Mouse (Mus musculus) cerebellum, adult (tissue): Measurements from ENCODE around the gene Tbc1d22b.
"Not testable (repeated sequence)": the region's sequence is repeated elsewhere in the genome, so short reads cannot be mapped to it uniquely, and the experiment has no call there.

Experiments used
- ATAC-seq: cut with Nextera tagmentation; 2 replicates; pipeline ENCODE4 v1.9.2; 2017; ENCODE audit warnings: mild to moderate bottlenecking, moderate library complexity, mixed read lengths; ENCODE audit not compliant: insufficient number of reproducible peaks, low FRiP score, low TSS enrichment

The Tbc1d22b gene

DNA sequence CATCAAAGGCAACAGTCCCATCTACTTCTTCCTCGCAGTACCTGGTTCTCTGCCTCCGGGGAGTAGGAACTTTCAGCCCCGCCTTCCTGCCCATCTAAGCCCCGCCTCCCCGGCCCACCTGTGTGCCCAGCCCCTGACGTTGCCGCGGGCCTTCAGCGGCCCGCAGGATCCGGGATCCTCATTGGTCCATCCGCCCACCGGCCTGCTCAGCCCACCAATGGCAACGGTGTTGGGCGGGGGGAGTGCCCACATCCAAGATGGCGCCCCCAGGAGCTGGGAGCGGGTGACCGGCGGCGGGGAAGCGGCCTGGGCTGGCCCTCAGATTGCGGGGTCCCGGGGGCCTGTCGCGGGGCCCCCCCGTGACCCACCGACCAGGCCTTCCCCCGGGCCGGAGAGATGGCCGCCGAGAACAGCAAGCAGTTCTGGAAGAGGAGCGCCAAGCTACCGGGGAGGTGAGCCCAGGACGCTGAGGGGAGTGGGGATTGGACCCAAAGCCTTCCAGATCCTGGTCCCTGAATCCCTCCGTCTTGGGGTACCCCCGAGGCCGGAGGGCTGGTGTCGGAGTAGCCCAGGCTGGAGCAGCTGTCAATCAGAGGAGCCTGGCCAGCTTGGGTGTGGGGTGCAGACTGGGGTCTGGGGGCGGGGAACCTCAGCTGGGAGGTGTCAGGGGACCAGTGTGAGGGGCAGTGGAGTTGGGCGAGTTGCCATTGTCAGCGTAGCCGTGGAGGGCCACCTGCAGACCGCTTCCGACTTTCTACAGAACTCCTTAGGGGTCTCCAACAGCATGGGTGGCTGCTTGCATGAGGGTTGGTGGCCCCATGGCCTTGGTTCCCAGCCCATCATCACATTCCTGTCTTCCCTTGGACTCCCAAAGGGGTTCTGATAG is at the start of gene Tbc1d22b, which contains the start of gene Gm17657:
Tbc1d22b (plus strand) TSS at position 243 of the 886 bp plus-strand sequence.
Gm17657 (minus strand) TSS at position 96 of the 886 bp plus-strand sequence.
- ATAC-seq: peak; percentile 99

DNA sequence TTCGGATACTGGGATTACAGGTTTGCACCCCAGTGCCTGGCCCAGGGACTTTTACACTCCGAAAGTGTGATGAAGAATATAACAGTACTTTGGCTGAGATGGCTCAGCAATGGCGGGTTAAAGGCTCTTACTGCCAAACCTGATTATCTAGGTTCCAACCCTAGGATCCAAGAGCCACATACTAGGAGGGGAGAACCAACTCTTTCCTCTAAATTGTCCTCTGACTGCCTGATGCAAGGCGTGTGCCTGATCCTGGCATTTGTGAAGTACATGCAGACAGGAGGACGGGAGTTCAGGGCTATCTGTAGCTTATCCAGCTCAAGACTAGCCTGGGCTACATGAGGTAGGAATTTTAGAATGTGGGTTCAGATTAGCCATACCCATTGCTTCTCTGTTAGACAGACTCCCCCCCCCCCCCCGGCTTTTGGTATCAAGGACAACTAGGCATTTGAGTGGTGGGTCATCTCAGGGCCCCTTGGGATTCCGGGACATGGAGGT is 49.3 kb upstream of the Tbc1d22b start:
- no peak for ATAC-seq

DNA sequence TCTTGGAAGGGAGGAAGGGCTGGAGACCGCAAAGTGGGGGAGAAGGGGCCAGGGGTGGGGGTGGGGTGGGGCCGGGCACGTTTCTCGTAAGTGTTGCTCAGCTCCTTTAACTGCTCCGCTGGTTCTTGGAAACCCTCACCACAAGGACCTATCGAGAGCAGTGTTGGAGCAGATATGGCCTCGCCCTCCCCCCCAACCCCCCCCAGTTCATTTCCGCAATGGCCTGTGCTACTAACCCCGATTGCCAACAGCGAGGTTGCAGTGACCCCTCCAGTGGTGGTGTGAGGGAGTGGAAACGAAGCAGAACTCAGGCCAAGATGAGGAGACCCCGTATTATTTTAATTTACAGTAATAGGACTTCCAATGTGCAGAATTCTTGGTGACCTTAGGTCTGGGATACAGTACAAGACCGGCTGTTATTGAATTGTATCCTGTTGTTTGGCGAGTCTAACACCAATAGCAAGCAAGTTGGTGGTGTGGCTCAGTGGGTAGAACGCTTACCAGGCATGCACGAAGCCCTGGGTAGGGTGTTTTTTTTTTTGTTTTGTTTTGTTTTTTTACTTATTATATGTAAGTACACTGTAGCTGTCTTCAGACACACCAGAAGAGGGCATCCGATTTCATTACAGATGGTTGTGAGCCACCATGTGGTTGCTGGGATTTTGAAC is 48.6 kb upstream of the Tbc1d22b start:
- ATAC-seq: no peak

DNA sequence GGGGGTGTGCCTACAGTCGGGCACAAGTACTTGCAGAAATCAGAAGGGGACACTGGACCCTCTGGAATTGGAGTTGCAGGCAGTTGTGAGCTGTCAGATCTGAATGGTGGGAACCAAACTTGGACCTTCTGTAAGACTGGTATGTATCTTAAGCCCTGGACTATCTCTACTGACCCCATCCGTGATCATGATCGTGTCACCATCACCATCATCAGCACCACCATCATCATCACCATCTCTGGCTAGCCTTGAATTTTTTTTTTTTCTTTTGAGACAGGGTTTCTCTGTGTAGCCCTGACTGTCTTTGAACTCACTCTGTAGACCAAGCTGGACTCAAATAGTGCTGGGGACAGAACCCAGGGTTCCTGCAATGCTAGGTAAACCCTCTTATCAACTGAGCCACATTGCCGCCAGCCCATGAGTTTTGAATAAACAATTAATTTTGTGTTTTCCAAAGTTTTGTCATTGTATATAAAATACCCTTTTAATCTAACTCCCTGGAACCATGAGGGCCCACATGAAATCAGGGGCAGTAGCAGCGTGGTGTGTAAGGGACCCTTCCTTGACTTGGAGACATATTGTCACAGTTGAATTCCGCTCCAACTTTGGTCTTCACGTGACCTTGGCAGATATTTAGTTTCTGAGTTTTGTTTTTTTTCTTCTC is 47.4 kb upstream of the Tbc1d22b start:
- no peak for ATAC-seq

DNA sequence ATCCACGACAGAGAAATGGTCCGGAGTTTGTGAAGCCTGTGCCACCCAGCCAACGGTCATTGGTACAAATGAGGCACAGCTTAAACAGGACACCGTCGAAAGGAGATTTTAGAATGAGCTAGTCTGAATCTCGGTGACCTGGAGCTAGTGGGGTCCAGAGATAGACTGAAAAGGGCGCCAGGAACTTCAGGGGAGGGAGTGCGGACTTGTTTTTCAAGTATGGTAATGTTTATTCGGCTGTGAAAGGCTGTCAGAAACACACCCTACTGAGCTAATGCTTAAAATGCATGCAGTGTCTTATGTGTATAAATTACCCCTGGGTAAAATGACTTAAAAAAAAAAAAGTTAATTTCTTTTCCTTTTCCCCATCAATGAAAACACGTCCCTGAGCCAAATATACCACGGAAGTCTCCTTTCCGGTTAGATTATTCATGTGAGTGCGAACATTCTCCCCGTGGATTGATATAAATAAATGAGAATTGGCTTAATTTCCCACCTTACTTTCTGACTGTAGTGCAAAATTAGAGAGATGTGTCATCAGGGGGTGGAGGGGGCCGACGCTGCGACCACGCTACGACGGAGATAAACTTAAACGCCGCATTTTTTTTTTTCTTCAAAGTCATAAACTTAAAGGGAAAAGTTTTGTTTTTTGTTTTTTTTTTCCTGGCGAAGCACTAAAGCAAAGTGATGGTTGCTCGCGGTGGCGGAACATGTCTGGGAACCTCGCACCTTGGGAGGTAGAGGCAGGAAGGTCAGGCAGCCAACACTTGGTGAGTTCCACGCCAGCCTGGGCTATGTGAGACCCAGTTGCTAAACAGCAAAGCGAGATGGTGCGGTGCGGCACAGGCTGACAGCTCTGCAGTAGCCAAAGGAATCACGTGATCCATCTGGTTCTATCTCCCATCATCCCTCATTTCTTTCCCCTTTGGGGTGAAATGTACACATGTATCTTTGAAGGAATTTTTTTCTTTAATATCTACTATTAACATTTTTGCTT is 46.6 kb upstream of the Tbc1d22b start:
- ATAC-seq: no peak

DNA sequence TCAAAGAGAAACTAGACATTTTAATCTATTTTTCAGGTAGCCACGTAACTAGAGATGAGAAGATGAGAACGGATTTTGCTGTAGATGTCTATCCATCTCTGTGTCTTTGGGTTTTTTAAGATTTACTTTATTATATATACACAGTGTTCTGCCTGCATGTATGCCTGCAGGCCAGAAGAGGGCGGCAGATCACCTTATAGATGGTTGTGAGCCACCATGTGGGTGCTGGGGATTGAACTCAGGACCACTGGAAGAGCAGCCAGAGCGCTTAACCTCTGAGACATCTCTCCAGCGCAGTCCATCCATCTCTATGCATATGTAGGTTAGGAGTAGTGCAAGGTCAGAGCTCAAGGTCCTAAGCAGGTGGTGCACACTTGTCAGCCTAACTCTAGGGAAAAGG is 45.9 kb upstream of the Tbc1d22b start:
- no peak for ATAC-seq

DNA sequence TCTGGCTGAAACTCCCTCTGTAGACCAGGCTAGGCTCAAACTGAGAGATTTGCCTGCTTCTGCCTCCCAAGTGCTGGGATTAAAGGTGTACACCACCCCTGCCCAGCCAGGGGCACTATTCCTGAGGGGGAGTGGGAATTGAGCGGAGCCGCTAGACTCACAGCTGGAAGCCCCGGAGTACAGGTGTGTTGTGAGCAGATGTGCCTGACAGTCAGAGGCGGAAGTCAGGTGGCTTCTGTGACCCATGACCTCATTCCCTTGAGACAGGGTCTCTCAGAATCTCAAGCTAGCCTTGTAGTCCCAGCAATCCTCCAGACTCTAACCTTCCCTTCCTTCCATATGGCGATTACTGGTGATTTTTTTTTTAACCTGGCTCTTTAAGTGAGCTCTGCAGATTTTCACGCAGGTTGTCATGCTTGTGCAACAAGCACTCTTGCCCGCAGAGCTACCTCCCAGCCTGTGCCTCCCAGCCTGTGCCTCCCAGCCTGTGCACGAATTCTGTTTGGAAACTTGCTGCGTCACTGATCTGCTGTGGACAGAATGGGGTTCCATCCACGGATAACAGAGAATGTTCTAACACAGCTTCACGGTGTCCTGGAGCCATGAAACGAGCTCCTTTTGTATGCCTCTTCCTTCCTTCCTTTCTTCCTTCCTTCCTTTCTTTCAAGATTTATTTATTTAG is 40.5 kb upstream of the Tbc1d22b start:
- no peak for ATAC-seq

GRCm38 (mm10) chr17:29510691-29511090 is 38.9 kb upstream of the Tbc1d22b start:
- ATAC-seq: no peak

DNA sequence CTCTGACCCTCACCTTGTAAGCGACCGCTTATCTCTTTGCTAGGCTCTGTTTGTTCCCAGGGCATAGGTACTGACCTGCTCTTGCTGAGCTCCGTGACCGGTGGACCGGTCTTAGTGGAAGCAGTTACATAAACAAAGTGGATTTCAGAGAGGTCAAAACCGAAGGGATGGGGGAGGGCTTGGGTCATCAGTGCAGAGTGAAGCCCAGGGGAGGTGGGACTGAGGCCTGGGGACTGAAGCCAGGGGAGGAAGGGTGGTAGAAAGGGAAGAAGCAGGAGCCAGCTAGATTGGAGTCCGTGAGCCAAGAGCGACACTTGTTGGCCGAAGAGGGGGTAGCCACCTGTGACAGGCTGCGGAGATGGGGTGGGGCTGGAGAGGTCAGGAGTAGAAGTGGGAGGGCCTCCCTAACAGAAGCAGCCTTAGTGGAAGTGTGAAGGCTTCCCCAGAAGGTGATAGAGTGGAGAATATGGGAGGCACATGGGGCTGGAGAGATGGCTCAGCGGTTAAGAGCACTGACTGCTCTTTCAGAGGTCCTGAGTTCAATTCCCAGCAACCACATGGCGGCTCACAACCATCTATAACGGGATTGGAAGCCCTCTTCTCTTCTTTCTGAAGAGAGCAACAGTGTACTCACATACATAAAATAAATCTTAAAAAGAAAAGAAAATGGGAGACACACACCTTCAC is 36.4 kb upstream of the Tbc1d22b start:
- ATAC-seq: no peak

DNA sequence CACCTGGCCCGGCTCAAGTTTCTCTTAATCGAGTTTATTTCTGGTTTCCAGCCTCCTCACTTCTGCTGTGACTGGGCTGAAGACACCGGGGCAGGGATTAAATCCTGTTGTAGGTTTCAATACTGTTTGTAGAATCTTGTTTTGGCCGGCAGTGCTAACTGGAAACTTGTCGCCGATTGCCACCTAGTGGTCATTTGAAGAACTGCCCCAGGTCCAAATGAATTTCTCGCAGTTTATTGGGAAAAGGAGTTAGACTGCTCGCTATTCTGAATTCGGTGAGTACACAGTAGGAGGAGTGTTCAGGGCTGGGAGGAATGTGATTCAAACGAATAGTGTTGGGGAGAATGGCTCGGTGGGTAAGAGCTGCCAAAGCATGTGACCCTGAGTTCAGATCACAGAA is 35.1 kb upstream of the Tbc1d22b start:
- ATAC-seq: peak; percentile 56; the same call in 1 of the 2 replicates

- ATAC-seq: not testable (repeated sequence)
These were observed 30.9 kb upstream of the Tbc1d22b start for GRCm38 (mm10) chr17:29518665-29519064.

- no peak for ATAC-seq
These were observed 29.9 kb upstream of the Tbc1d22b start for GRCm38 (mm10) chr17:29519731-29520130.

DNA sequence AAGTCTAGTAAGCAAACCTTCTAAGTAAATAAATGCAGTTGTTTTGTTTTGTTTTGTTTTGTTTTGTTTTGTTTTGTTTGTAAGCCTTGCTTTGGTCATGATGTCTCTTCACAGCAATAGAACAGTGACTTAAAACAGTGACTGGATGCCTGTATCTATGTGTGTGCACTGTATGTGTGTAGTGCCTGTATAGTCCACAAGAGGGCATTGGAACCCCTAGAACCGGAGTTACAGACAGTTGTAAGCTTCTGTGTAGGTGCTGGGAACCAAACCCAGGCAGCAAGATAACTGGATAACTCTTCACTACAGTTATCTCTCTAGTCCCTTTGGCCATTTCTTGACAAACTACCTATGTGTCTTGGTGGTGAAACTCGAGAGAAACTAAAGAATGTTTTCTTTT is 24.0 kb upstream of the Tbc1d22b start:
- no peak for ATAC-seq

- no peak for ATAC-seq
These were observed 20.9 kb upstream of the Tbc1d22b start for GRCm38 (mm10) chr17:29528568-29529187.

DNA sequence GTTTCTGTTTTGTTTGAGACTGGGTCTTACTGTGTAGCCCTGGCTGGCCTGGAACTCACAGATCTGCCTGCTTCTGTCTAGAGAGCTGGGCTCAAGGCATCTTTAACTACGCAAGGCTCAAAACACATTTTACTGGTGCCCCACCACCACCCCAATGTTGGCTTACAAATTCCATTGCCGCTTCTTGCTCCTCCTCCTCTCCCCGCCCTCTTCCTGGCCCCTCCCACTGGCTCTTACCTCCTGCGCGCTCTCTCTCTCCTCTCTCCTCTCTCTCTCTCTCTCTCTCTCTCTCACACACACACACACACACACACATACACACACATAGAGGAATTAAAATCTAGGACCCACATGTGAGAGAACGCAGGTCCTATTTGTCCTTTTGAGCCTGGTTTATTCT is 19.1 kb upstream of the Tbc1d22b start:
- no peak for ATAC-seq

GRCm38 (mm10) chr17:29531278-29531677 is 18.3 kb upstream of the Tbc1d22b start:
- ATAC-seq: no peak

- ATAC-seq: no peak
These were observed 17.7 kb upstream of the Tbc1d22b start for GRCm38 (mm10) chr17:29531757-29532384.

DNA sequence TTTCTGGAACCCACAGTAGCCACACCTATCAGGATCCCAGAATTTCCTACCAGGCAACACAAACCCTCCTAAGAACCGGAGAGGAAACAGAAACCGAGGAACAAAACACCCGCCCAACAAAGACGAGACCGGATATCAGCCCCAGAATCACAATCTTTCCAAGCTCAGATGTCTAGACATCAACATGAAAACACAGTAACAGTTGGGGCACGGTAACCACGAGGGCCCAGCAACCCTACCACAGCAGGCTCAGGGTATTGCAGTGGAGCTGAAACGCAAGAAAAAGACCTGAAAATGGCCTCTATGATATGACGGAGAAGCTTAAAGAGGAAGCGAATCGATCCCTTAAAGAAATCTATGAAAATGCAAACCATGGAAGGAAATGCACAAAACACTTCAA is 15.7 kb upstream of the Tbc1d22b start:
- no peak for ATAC-seq
